Mouse (Mus musculus) mouse embryonic stem cell (cell line): ENCODE measurements at regions not wholly inside any gene's neighbourhood (a gene's known extent, or its start where the extent isn't known, plus 50 kb on each side); places are given as distances from the start of the nearest gene placed in this dataset.
"Not testable (repeated sequence)": the region's sequence is repeated elsewhere in the genome, so short reads cannot be mapped to it uniquely, and the experiment has no call there.

Source experiments
- in situ Hi-C, 2 experiments: fragments of 300-500 bp; cut with MboI; formaldehyde crosslinking; loops; 1 replicate in 1 of 2; 3 replicates in 1 of 2; pipeline ENCODE4 v1.14.3; 2019 to 2020; ENCODE audit warnings: low sequenced_read_pairs in 2 of 2, low pct_unique_long_range_greater_than_20kb in 1 of 2, mixed read lengths in 1 of 2; ENCODE audit not compliant: unreplicated experiment in 1 of 2

DNA sequence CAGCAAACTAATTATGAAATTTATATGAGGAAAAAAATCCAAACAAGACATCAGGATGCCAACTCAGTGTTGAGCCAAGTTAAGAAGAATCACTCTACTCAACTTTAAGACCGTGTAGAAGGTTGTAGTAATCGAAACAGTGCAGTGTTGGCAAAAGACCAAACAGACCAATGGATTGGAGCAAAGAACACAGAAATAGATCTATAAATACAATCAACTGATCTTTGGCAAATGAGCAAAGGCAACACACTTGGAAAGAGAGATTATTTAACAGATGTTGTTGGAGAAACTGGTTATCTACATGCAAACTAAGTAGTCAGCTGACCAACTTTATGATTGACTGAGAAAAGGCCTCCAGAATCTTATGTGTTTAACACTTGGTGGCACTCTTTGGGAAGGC, 229.4 kb upstream of the Pik3r1 start:
- in situ Hi-C loops = no loop called here

DNA sequence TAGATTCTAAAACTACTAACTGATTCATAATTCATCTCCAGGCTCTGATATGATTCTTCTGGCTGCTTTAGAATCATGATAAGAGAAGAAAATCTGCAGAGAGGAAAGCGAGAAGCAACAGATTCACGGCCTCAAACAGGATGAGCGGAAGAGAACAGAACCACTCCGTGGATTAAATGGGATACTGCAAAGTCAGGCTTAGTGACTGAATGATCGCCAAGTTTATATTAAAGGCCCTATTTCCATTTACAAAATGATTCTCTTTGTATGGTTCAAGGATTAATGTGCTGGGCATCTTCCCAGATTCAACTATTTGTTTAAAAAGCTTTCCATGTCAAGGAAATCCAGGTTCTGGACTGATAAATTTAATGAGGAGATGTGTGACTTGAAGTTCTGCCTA, 238.5 kb upstream of the Pik3r1 start:
- in situ Hi-C loops = no loop called here

DNA sequence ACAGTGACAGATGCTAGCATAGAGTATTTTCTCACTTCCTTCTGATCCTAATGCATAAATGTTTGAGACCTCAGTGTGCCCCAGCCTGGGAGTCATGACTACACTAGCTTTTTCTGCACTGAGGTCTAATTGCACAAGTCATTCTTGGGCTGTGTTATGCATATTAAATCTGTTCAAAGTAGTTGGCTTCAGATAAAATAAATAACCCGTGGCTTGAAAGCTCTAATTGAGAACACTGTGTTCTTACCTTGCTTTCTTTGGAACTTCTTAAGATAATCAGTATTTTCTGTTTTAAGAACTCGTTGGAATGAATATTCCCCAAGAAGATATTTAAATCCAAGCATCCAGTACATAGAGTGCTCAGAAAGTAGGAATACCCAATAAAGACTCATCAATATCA, 243.9 kb upstream of the Pik3r1 start:
- in situ Hi-C loops = no loop called here

DNA sequence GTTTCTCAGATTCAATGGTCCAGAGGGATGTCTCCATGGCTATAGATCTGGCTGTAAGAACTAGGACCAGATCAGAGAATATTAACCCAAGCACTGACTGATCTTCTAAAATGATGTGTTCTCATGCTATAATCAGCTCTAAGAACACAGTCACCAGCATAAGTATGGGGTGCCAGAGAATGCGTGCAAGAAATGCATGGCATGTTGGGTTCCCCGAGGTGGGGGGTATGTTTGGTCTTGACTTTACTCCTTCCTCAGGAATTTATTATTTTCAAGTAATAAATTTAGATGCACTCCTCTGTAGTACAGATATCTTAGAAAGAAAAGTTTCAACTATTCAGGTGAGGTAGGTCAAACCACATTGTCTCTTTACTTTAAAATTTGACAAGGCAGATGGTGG, 246.5 kb upstream of the Pik3r1 start:
- in situ Hi-C loops = no loop called here

DNA sequence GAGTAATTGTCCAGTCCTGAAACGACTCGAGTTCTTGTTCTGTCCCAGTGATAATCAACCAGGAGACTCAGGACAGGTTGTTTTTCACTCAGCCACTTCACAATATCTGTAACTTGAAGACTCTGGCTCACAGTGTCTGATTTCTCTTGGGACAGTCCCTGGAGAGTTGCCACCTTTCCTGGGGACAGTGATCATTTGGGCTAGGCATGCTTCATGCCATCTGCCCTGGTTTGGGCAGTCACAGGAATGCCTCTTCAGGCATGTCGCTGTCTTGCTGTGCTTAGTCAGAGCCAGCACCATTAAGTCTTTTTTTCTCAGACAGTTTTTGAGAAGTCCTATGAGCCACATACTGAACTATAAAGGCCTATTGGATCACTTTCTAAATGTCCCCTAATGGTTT, 246.9 kb upstream of the Pik3r1 start:
- in situ Hi-C loops = no loop called here

DNA sequence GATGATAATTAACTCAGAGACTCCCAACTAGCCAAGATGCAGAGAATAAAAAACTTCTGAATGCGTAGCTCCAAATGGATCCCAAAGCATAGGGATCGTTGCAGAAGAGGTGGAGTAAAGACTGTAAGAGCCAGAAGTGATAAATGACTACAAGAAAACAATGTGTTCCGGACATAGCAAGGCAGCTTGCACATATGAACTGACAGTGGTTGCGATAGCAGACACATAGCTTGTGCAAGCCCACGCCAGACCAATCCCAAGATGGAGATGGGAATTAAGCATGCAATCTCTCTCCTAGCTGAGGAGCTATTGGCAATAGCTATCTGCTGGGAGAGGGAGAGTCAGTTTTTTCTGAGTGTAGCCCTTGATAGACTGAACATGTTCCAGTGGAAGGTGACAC, 248.5 kb upstream of the Pik3r1 start:
- in situ Hi-C loops = no loop called here

DNA sequence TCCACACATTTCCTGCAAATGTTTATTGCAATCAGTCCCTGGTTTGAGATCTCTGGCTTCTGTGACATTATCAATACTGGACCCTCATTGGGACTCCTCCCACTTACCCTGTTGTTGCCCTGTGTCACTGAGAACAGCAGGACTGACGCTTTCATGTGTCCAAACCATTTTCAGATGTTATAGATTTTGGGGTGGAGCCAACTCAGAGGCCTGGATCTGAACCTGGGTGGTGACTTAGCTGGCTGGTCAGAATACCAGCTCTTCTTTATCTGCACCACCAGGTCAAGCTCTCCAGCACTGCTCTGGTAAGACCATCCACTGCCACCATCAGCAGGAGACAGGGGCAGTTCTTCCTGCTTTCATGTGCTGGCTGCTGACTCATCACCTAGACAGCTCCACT, 254.3 kb upstream of the Pik3r1 start:
- in situ Hi-C loops = no loop called here

DNA sequence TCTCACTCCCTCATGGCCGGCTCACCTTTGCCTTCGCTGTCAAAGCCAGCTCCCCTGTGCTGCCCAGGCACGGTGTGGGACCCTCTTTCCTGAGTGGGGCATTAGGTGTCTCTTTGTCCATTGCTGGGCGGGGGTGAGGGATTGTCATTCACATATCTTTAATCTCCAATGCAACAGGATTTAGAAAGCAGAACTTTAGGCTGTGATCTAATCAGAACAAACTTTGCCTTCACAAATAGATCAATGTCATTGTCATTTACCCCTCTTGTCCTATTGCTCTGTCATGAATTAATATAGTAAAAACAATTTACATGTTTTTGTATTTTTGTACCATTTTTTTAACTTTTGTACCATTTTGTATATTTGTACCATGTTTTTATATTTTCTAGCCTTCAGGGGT, 254.7 kb upstream of the Pik3r1 start:
- in situ Hi-C loops = no loop called here

DNA sequence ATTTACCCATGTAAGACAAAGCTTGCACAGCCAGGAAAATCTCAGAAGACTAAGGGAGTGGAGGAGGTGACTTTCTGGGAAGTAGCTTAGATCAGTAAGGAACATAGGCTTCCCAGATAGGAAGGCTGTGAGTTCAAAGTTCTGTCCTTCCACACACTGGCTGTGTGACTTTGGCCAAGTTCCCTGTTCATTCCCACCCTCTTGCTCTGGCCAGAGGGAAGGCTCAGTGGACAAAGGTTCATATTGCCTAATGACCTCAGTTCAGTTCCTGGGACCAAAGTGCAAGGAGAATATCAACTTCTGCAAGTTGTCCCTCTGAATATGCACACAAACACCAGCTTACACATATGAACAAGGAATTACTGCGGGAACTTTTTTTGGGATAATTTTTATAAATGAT, 255.6 kb upstream of the Pik3r1 start:
- in situ Hi-C loops = no loop called here

DNA sequence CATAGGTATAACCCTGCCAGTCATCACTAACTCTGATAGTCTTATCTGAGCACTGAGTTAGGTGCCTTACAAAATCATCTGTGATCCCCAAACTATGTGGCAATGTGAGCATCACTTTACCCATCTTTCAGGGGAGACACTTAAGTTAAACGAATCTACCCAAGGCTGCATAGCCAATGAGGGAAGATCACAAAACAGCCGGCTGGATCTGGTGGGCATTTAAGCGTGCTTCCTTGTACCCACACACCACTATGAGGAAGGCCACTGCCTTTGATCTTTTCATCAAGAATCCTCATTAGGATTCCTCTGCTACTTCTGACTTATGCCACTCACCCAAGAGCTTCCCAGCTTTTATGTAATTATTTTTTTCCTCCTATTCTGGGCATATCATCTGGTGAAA, 257.1 kb upstream of the Pik3r1 start:
- in situ Hi-C loops = no loop called here

DNA sequence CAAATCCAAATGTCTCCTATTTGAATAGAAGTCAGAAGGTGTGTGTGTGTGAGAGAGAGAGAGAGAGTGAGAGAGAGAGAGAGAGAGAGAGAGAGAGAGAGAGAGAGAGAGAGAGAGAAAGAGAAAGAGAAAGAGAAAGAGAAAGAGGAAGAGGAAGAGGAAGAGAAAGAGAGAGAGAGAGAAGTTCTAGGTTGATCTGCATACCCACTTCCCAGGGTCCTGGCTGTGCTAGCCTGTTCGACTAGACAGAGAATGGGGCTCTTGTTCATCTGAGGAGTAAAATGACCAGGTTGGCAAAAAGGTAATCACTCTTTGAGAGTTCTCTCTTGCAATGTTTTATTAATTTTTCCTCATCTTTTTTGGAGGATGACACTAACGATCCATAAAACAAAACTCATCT, 257.5 kb upstream of the Pik3r1 start:
- in situ Hi-C loops = not testable (repeated sequence)

DNA sequence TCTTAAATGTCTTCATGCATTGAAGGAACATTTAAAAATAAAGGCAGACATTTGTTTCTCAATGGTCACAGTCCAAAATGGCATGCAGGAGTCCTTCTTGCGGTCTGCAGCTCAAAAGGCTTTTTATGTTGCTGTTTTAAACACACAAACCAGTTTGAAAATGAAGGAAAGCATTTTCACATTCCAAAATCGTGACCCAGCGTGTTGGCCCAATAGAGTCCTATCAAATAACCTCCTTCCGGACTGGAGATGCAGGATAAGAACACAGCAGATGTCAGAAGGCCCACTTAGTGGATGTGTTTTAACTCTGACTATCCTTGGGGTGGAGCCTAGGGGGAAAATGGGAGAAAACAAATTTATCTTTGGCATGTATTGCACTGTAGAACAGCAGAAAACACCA, 263.4 kb upstream of the Pik3r1 start:
- in situ Hi-C loops = no loop called here

DNA sequence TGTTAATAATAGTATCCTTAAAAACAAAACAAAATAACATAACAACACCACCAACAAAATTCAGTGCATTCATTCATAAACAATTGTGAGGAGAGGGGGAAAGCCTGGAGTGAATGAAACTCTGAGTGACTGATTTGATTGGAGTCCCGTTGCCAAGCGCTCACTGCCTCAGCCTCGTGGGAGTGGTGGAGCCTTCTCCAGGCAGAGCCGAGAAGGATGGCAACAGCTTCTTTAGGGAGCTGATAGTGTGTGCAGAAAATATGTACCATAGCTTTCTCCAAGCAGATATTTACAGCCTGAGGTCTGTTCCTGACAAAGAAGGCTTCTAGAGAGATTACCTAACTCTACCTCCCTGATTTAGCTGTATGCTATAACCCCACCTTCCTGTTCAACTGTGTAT, 266.5 kb upstream of the Pik3r1 start:
- in situ Hi-C loops = no loop called here

DNA sequence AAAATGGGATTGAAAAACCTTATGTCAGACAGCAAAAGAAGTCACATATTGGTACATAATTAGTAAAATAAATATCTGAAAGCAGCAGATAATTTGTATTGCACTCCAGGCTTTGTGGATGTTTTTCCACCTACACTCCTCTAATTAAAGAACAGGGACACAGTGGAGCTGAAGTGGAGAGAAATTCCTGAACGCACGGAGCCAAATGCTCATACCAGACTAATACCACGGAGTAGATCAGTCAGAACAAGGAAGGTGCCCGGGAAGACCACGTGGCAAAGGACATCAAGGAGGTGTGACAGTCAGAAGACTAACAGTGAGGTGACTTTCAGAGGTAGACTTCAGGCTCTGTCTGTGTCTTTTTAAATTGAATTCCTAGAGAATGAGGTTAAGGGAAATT, 268.0 kb upstream of the Pik3r1 start:
- in situ Hi-C loops = no loop called here

DNA sequence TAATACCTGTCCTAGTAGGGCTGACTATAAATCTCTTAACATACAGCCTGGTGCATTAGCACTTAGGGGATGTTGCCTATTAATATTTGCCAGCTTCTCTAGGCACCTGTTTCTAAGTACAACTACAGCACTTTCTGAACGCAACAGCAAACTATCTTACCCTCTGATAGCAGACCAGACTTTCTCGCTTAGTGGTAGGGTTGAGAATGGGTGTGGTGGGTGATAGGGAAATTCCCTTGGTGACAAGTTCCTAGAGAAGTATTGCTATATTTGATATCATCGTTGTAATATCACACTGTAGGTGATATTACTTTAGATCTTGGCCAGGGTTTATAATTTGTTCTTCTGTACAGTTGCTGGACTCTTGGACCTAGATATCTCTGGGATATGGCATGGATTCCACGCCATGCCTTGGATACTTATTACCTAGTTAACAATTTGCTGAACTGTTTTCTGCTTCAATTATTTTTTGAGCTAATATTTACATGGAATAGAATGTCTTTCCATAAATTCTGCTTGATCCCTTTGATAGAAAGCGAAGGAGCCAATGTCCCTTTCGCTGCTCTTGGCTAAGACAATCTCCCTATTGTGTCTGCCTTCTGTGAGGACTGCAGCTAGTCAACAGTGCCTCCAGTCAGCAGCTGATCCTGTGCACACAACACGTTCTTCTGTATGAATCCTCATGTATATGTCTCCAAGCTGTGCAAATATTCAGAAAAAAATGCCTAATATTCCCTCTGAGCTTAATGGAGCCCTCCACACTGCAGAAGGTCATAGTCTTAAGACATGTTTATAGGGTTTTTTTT, 269.0 kb upstream of the Pik3r1 start:
- in situ Hi-C loops = no loop called here

DNA sequence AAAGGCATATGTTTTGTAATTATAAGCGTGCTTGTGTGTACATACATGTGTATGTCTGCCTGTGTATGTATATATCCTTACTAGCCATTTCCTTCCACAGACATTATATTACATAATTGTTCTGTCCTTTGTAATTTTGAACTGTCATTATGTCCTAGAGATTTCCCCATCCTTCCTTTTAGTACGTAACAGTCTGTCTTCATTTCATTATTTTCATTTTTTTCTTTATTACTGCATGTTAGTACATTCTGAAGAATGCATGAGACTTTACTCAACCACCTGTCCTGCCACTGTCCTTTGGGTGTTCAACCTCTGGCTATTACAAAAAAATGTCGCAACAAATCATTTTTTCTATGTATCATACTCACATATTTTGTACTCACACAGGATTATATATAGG, 292.2 kb upstream of the Pik3r1 start:
- in situ Hi-C loops = no loop called here

DNA sequence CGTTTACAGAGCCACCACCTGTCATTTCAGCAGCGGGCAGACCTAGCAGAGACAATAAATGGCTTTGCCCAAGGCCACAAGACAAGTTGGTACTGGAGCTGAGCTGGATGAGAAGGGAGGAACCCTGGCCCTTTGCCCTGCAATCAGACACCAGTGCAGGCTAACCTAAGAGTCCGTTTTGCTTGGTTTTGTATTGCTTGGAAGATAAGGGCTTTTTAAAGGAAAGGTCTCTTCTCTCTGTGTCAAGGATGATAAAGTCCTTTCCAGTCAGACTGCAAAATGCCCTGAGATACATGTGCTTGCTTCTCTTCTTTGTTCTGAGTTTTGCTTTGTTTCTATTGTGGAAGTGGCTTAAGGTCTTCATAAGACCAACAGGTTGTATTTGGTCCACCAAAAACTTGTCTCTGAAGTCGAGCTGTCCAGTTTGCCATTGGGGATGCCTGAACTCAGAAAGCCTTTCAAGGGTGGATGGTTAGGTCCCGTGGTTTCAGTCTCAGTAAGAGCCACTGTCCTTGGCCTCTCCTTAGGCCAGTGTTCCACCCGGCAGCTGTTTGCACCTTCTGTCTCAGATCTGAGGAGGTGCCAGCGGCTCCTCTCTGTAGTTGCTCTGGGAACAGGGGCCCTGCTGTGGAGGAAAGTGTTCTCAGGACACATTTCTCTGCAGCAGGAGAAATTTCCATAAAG, 296.7 kb upstream of the Pik3r1 start:
- in situ Hi-C loops = no loop called here

DNA sequence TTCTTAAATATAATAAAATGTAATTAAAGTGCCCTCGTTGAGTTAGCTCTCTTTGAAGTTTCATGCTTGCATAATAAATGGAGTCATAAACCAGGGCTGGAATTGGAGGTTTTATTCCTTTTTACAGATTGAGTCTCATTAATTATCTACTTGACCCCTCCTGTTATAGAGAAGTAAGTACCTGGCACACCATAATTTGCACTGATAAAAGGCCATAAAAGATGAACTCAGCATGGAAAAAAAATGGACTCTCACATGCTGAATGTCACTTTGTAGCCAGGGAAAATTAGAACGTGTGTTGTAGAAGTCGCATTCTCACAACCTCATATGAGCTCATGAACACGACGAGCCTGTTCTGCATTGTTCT, 297.2 kb upstream of the Pik3r1 start:
- in situ Hi-C loops = no loop called here

DNA sequence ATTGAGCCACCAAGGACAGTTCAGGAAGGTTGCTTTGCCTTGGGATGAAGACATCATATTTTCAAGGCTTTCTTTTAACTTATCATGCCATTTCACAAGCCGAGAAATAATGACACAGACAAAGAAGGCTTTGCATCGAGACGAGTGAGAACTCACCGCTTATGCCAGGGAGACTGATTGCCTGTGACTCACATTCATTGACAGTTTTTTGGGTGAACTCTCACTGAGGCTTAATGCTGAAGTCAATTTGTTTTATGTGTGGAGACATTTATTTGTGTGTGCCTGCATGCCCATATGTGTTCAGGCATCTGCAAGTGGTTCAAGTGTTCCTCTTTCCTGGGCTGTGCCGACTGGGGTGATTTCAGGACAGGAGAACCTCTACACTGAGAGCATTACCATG, 297.8 kb upstream of the Pik3r1 start:
- in situ Hi-C loops = no loop called here

DNA sequence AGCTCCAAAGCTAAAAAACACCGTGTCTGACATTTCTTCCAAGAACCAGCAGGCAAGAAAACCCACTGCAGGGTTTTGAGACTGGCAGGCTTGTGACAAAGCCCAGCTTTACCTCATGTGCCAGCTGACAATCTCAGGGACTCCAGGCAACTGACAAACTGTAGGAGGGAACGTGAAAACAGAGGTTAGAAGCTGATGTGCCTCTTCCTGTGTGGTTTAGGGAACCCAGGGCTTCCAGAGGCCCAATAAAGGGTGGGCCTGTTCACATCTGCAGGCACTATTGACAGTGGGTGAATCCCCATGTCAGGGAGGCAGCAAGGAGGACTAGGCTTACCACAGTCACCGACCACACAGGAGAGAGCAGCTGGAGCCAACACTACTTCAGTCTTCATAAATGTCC, 302.7 kb upstream of the Pik3r1 start:
- in situ Hi-C loops = no loop called here
